Mouse (Mus musculus) olfactory bulb, adult 2 months (tissue): ENCODE data around the gene Hectd1.

Experiments
- CTCF ChIP-seq: fragments of 200-500 bp; IDR thresholded peaks from 2 replicates; pipeline ENCODE4 v1.5.1; 2012; ENCODE audit warnings: low read depth, mild to moderate bottlenecking, low read length, moderate library complexity; ENCODE audit not compliant: insufficient read depth
- POLR2A ChIP-seq: fragments of 200-500 bp; IDR thresholded peaks from 2 replicates; pipeline ENCODE4 v1.6.1; 2012; ENCODE audit warnings: mild to moderate bottlenecking, low read depth, low read length, moderate library complexity; ENCODE audit not compliant: insufficient read depth

DNA sequence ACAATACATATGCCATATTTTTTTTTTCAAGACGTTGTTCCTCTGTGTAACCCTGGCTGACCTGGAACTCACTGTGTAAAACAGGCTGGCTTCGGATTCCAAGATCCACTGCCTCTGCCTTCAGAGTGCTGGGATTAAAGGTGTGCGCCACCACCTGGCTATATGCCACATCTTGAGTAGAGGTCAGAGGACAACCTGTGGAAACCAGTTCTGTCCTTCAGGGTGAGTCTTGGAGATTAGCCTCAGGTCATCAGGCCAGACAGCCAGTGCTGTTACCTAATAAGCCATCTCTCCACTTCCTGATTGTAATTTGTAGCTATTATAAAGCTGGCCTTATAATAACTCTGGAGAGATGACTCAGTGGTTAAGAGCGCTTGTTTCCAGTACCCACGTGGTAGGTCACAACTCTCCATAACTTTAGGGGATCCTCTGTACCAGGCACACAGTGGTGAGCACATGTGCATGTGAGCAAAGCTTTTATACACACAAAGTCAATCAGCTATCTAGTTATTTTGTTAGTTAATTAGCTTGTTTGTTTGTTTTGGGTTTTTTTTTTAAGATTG, 122.6 kb downstream of the Hectd1 start:
- TF ChIP-seq POLR2A (no peak), CTCF (no peak)
